Mouse (Mus musculus) bone marrow macrophage, adult 2 months (primary cell): ENCODE measurements at regions not wholly inside any gene's neighbourhood (a gene's known extent, or its start where the extent isn't known, plus 50 kb on each side); places are given as distances from the start of the nearest gene placed in this dataset.

Experiments
- CTCF ChIP-seq: IDR thresholded peaks from 2 replicates; pipeline ENCODE4 v1.5.1; 2012; ENCODE audit warnings: low read depth, mild to moderate bottlenecking, low read length, moderate library complexity
- POLR2A ChIP-seq: IDR thresholded peaks from 2 replicates; pipeline ENCODE4 v1.6.1; 2012; ENCODE audit warnings: mild to moderate bottlenecking, low read depth, low read length, borderline replicate concordance

DNA sequence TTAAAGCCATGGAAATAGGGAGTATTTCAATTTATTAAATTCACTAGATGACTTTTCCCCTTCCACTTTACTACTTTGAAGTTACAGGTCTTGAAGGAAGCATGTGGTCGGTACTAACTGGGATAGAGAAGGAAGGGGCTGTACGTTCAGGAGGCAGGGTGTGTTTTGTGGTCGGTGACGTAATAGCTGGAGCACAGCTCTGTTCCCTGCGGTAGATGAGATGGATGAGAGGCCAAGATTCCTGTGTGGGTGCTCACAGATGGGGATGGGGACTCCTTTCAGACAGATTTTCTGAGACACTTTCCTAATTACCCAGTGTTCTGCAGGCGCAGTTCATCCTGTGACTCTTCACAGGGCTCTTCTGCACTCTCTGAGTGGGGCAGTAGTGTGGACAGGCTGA is 182.9 kb downstream of the Stk31 start:
- TF ChIP-seq CTCF (no peak), POLR2A (no peak)
